Mouse (Mus musculus): Measurements from ENCODE around the gene Catsperd. TPM values are rescaled to one million over a fixed set of nuclear protein-coding genes. Genes with fewer than 3 reads are reported as not detected.

Catsperd gene
- total and polyA plus RNA-seq, 3 experiments, result 0.16 to 0.36 (median 0.21) TPM

DNA sequence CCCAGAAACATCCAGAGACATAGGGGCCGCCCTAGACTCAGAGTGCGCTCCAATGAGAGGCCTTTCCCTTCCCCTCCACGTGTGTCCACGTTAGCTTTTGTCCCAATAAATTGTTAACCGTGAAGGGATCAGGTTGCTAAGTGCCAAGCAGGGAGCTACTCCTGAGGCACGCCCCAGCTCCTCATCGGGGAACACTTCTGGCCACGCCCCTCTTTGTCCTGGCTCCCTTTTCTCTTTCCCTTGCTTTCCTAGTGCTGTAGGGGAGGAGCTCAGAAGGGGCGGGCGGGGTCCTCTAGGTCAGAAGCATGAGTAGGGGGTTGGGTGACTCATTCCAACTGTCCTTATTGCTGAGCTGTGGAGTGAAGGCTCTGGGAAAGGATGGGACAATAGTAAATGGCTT lies 36.4 kb downstream of the Catsperd start:
- Histone ChIP-seq H3K4me2 (ENCODE audit: insufficient read depth, low read depth, poor library complexity, severe bottlenecking) (no peak overlapping the region), H3K9me3 (replicated peaks; ENCODE audit: low read length) (peaks cover 3% of the 10 kb centered on the region), H3K27ac (ENCODE audit: insufficient read depth, low read depth) (no peak overlapping the region), H3K4me3 (replicated peaks in 1 of 3; ENCODE audit: low read depth in 2 of 3, low read length in 2 of 3, poor library complexity in 1 of 3) (no peak overlapping the region), H3K4me1 (ENCODE audit: control insufficient read depth in 1 of 2, insufficient read depth in 2 of 2) (peaks cover under 1 to 5% of the 10 kb centered on the region in 2 experiments), H3K9ac (ENCODE audit: insufficient read depth, low read depth) (no peak overlapping the region), H3K27me3 (replicated peaks) (peaks cover 15% of the 10 kb centered on the region), H3K79me2 (replicated peaks; ENCODE audit: control insufficient read depth, extremely low read depth, insufficient read depth, poor library complexity, severe bottlenecking) (no peaks in the 10 kb centered on the region), H3K36me3 (replicated peaks in 1 of 2; ENCODE audit: control insufficient read depth in 1 of 2, insufficient read depth in 1 of 2, low read length in 1 of 2) (no peaks in the 10 kb centered on the region)
- in situ Hi-C loops (cut with MboI; ENCODE audit: low pct_ligation_motif_present, low pct_unique_long_range_greater_than_20kb, low sequenced_read_pairs) (loop anchor here (5.0 to 10.0 kb wide), 2 partner anchors 97 to 300 kb away; no protein-coding TSS in a partner anchor), dilution Hi-C loops (cut with MboI; ENCODE audit: extremely low pct_ligation_motif_present, extremely low pct_unique_long_range_greater_than_20kb, low sequenced_read_pairs) (no loop called here)
- TF ChIP-seq SMC3 (IDR thresholded peaks at IDR 0.05; ENCODE audit: low read depth, low read length) (no peak), TBP (conservative IDR thresholded peaks at IDR 0.05; ENCODE audit: low read depth, low read length) (no peak), BHLHE40 (IDR thresholded peaks at IDR 0.05; ENCODE audit: low read depth, low read length) (no peak), CHD1 (IDR thresholded peaks at IDR 0.05; ENCODE audit: low read depth, low read length) (no peak), MAFK (IDR thresholded peaks at IDR 0.05; ENCODE audit: insufficient replicate concordance, low read length) (no peak), RAD21 (IDR thresholded peaks at IDR 0.05; ENCODE audit: low read depth, low read length) (no peak), MYC (IDR thresholded peaks at IDR 0.05; ENCODE audit: low read depth, low read length) (no peak), ELF1 (IDR thresholded peaks at IDR 0.05; ENCODE audit: low read depth, low read length) (no peak), UBTF (IDR thresholded peaks at IDR 0.05; ENCODE audit: low read depth, low read length) (no peak), MEF2A (IDR thresholded peaks at IDR 0.05; ENCODE audit: borderline replicate concordance, low read depth, low read length) (no peak), NELFE (IDR thresholded peaks at IDR 0.05; ENCODE audit: low read depth, low read length) (no peak), ETS1 (conservative IDR thresholded peaks at IDR 0.05; ENCODE audit: low read depth, low read length) (no peak), TCF12 (IDR thresholded peaks at IDR 0.05; ENCODE audit: low read depth, low read length) (no peak), EP300 (IDR thresholded peaks at IDR 0.05; ENCODE audit: low read length) (no peak), GABPA (IDR thresholded peaks at IDR 0.05; ENCODE audit: insufficient replicate concordance, low read depth, low read length) (no peak), USF1 (IDR thresholded peaks at IDR 0.05; ENCODE audit: low read depth, low read length) (no peak)
- DNase-seq (ENCODE audit: extremely low read depth), result no peak

DNA sequence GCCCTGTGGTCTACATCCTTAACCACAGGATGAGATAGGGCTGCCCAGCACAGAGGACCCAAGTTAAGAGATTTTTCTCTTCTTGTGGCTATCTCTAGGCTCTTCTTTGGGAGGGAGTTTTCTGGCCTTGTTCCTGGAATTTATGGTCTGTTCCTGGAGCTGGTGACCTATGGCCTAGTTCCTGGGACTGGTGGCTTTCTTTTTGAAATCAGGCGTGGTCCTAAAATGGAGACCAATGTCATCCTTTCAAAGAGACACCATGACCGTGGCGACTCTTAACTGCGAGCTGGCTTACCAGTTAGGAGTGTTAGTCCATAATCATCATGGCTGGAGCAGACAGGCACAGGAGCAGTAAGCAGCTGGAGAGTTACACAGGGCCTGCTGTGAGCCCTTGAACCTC lies 38.4 kb downstream of the Catsperd start:
- Histone ChIP-seq H3K4me3 (replicated peaks in 1 of 3; ENCODE audit: low read depth in 2 of 3, low read length in 2 of 3, poor library complexity in 1 of 3) (no peak overlapping the region), H3K27ac (ENCODE audit: insufficient read depth, low read depth) (no peak overlapping the region), H3K4me2 (ENCODE audit: insufficient read depth, low read depth, poor library complexity, severe bottlenecking) (no peak overlapping the region), H3K36me3 (replicated peaks in 1 of 2; ENCODE audit: control insufficient read depth in 1 of 2, insufficient read depth in 1 of 2, low read length in 1 of 2) (no peaks in the 10 kb centered on the region), H3K27me3 (replicated peaks) (peaks cover 15% of the 10 kb centered on the region), H3K79me2 (replicated peaks; ENCODE audit: control insufficient read depth, extremely low read depth, insufficient read depth, poor library complexity, severe bottlenecking) (no peaks in the 10 kb centered on the region), H3K9ac (ENCODE audit: insufficient read depth, low read depth) (no peak overlapping the region), H3K4me1 (ENCODE audit: control insufficient read depth in 1 of 2, insufficient read depth in 2 of 2) (peaks cover 0 to 4% of the 10 kb centered on the region in 2 experiments; a peak in 3 of 4 replicates), H3K9me3 (replicated peaks; ENCODE audit: low read length) (peaks cover 3% of the 10 kb centered on the region)
- dilution Hi-C loops (cut with MboI; ENCODE audit: extremely low pct_ligation_motif_present, extremely low pct_unique_long_range_greater_than_20kb, low sequenced_read_pairs) (no loop called here), in situ Hi-C loops (cut with MboI; ENCODE audit: low pct_ligation_motif_present, low pct_unique_long_range_greater_than_20kb, low sequenced_read_pairs) (loop anchor here (10.0 kb wide), 1 partner anchor 302 kb away; no protein-coding TSS in a partner anchor)
- DNase-seq (ENCODE audit: extremely low read depth), result no peak
- no peak for TF ChIP-seq MEF2A (IDR thresholded peaks at IDR 0.05; ENCODE audit: borderline replicate concordance, low read depth, low read length)
- no peak for TF ChIP-seq RCOR1 (conservative IDR thresholded peaks at IDR 0.05; ENCODE audit: low read depth, low read length)
- TF ChIP-seq E2F4 (IDR thresholded peaks at IDR 0.05; ENCODE audit: insufficient replicate concordance, low read depth, low read length), result no peak
- no peak for TF ChIP-seq ZKSCAN1 (IDR thresholded peaks at IDR 0.05; ENCODE audit: borderline replicate concordance, low read depth, low read length)
- no peak for TF ChIP-seq CTCF (conservative IDR thresholded peaks at IDR 0.05 in 1 of 2, IDR thresholded peaks at IDR 0.05 in 1 of 2; ENCODE audit: low read depth in 2 of 2, low read length in 2 of 2)
- TF ChIP-seq RAD21 (IDR thresholded peaks at IDR 0.05; ENCODE audit: low read depth, low read length), result no peak
- no peak for TF ChIP-seq MAFK (IDR thresholded peaks at IDR 0.05; ENCODE audit: insufficient replicate concordance, low read length)
- TF ChIP-seq KAT2A (IDR thresholded peaks at IDR 0.05; ENCODE audit: insufficient replicate concordance, low read length), result no peak
- TF ChIP-seq SMC3 (IDR thresholded peaks at IDR 0.05; ENCODE audit: low read depth, low read length), result no peak
- no peak for TF ChIP-seq MAZ (IDR thresholded peaks at IDR 0.05; ENCODE audit: low read depth, low read length)
- no peak for TF ChIP-seq ETS1 (conservative IDR thresholded peaks at IDR 0.05; ENCODE audit: low read depth, low read length)
- no peak for TF ChIP-seq USF2 (conservative IDR thresholded peaks at IDR 0.05; ENCODE audit: low read depth, low read length)
- TF ChIP-seq NELFE (IDR thresholded peaks at IDR 0.05; ENCODE audit: low read depth, low read length), result no peak
